Mouse (Mus musculus) gastrocnemius, adult 18-20 months (tissue): ENCODE results near the gene Klc4. TPM values are rescaled to one million over a fixed set of nuclear protein-coding genes. Genes with fewer than 3 reads are reported as not detected.

ENCODE experiments used
- DNase-seq: peaks from one replicate; pipeline ENCODE4 v3.0.0; 2021; ENCODE audit warnings: low spot score
- total RNA-seq, 2 experiments: library from RNA; stranded (reverse); gene quantifications; 2 replicates each; pipeline ENCODE4 v1.2.3; 2021

The Klc4 gene
- total RNA-seq, 2 experiments from 2014 or later, result 12.6 to 13.4 TPM

- DNase-seq, result no peak
Observed at GRCm38 (mm10) chr17:46656054-46656453, 10.2 kb upstream of the Klc4 start.

- DNase-seq, result no peak
Observed at GRCm38 (mm10) chr17:46651755-46652547, 6.1 kb upstream of the Klc4 start.

GRCm38 (mm10) chr17:46651292-46651691 lies 5.5 kb upstream of the Klc4 start:
- DNase-seq, result no peak

GRCm38 (mm10) chr17:46650232-46651031 lies 4.6 kb upstream of the Klc4 start, which contains the start of gene Cul7:
Gene Cul7 (plus strand): TSS chr17:46650337.
- peak; percentile 87 for DNase-seq

- no peak for DNase-seq
Observed at GRCm38 (mm10) chr17:46649811-46650210, 4.0 kb upstream of the Klc4 start.

GRCm38 (mm10) chr17:46648436-46648835 lies 2.6 kb upstream of the Klc4 start:
- DNase-seq, result no peak

GRCm38 (mm10) chr17:46647279-46647678 lies 1.5 kb upstream of the Klc4 start:
- DNase-seq, result no peak

GRCm38 (mm10) chr17:46646322-46646662 lies 470 bp upstream of the Klc4 start:
- no peak for DNase-seq

- DNase-seq, result peak; percentile 30
Observed at GRCm38 (mm10) chr17:46644916-46645475, 826 bp downstream of the Klc4 start.

GRCm38 (mm10) chr17:46644152-46644805 lies 1.5 kb downstream of the Klc4 start:
- no peak for DNase-seq

GRCm38 (mm10) chr17:46642060-46642459 lies 3.8 kb downstream of the Klc4 start:
- no peak for DNase-seq

GRCm38 (mm10) chr17:46639929-46640328 lies 5.9 kb downstream of the Klc4 start:
- DNase-seq, result no peak

GRCm38 (mm10) chr17:46636831-46637523 lies 8.8 kb downstream of the Klc4 start:
- DNase-seq, result peak; percentile 68

- DNase-seq, result no peak
Observed at GRCm38 (mm10) chr17:46629685-46630441, 16.0 kb downstream of the Klc4 start.

GRCm38 (mm10) chr17:46628791-46629684 lies 16.8 kb downstream of the Klc4 start, which contains the start of gene Ptk7:
Gene Ptk7 (minus strand): TSS chr17:46629504.
- DNase-seq, result peak; percentile 8

- DNase-seq, result no peak
Observed at GRCm38 (mm10) chr17:46628471-46628790, 17.4 kb downstream of the Klc4 start.

GRCm38 (mm10) chr17:46627409-46627808 lies 18.4 kb downstream of the Klc4 start:
- no peak for DNase-seq

- no peak for DNase-seq
Observed at GRCm38 (mm10) chr17:46624598-46624997, 21.2 kb downstream of the Klc4 start.

- DNase-seq, result no peak
Observed at GRCm38 (mm10) chr17:46623819-46624557, 21.8 kb downstream of the Klc4 start.
